Mouse (Mus musculus) layer of hippocampus, adult 18-20 months (tissue): ENCODE results near the gene Mc3r. TPM values are rescaled to one million over a fixed set of nuclear protein-coding genes. Genes with fewer than 3 reads are reported as not detected.

Source experiments
- DNase-seq, 2 experiments: peaks; one replicate each; pipeline ENCODE4 v3.0.0; 2022; ENCODE audit warnings: low spot score in 2 of 2
- long read RNA-seq: library from polyadenylated mRNA; stranded (forward); transcript quantifications from one replicate; pipeline ENCODE4 v2.0.0, GENCODE M21; 2021
- total RNA-seq, 2 experiments: library from RNA; stranded (reverse); gene quantifications; 2 replicates each; pipeline ENCODE4 v1.2.3; 2021

Gene Mc3r
- under 1 TPM; 0.22 to 0.28 TPM for total RNA-seq
- long read RNA-seq = 0 reads

- DNase-seq = peak; percentile 26 to 65
Measured at GRCm38 (mm10) chr2:172248106-172248764, at the start of gene Mc3r. Mc3r (plus strand) TSS chr2:172248492.

GRCm38 (mm10) chr2:172201998-172202780, 46.1 kb upstream of the Mc3r start:
- DNase-seq = no peak

GRCm38 (mm10) chr2:172207003-172207402, 41.3 kb upstream of the Mc3r start:
- peak; percentile 76 to 93 for DNase-seq

DNA sequence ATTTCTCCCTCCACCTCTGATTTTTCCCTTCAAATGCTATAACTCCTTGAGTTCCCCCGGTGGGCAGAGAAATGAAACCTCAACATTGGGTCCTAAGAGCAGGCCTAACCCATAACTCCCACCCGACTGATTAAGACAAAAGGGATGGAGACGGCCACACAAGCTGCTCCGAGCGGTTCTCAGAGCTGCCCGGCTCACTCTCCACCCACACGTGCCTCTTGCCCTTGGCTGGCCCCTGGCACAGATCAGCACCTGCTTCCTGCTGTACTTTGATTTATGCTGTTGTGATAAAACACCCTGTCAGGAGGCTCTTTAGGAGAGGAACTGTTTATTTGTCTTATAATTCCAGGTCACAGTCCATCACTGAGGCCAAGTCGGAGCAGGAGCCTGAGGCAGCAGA, 34.8 kb upstream of the Mc3r start:
- no peak for DNase-seq

GRCm38 (mm10) chr2:172214336-172214735, 34.0 kb upstream of the Mc3r start:
- DNase-seq = no peak

- DNase-seq = peak; percentile 16 to 36
Measured at GRCm38 (mm10) chr2:172215508-172216162, 32.7 kb upstream of the Mc3r start.

- no peak for DNase-seq
Measured at GRCm38 (mm10) chr2:172216163-172216915, 32.0 kb upstream of the Mc3r start.

DNA sequence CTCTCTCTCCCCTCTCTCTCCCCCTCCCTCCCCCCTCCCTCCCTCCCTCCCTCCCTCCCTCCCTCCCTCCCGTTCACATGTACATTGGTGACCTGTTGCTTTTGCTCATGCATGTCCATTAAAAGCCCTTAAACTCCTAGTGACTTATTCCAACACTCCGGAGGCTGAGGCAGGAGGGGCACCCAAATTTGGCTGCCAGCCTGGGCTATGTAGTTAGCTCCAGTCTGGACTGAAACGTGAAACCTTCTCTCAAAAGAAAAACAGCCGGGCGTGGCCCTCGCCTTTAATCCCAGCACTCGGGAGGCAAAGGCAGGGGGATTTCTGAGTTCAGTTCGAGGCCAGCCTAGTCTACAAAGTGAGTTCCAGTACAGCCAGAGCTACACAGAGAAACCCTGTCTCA, 30.4 kb upstream of the Mc3r start:
- DNase-seq = no peak

GRCm38 (mm10) chr2:172219186-172219585, 29.1 kb upstream of the Mc3r start:
- DNase-seq = no peak

DNA sequence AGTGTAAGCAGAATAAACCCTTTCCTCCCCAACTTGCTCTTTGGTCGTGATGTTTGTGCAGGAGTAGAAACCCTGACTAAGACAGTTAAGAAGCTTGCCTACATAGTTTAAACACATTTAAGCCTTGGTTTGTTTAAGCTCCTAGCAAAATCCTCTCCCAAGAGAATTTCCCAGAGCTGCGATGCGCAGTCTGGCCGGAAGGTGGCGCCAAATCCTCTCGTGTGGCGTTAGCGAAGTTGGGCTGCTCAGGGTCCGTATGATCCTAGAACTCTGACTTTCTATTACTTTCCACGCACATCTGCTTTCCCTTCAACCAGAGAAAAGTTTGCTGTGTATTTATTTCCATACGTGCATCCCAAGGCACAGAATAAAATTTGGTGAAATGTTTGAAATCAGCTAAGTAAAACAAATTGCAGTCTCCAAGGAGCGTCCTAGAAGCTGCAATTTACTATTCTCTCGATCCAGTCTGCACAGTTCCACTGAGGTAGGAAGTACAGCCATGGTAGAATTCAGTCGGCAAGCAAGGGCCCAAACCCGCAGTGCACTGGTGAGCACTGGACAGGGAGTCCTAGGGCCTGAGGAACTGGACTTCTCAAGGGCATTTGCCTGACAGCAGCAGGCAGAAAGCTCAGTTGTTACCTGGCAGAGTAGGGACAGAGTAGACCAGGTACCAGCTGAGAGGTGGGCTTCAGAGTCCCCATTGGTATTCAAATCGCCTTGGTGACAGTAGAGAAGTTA, 26.5 kb upstream of the Mc3r start:
- peak; percentile 51 to 77 for DNase-seq

- peak in 1 of 2 experiments; percentile 32 for DNase-seq
Measured at GRCm38 (mm10) chr2:172222394-172222785, 25.9 kb upstream of the Mc3r start.

DNA sequence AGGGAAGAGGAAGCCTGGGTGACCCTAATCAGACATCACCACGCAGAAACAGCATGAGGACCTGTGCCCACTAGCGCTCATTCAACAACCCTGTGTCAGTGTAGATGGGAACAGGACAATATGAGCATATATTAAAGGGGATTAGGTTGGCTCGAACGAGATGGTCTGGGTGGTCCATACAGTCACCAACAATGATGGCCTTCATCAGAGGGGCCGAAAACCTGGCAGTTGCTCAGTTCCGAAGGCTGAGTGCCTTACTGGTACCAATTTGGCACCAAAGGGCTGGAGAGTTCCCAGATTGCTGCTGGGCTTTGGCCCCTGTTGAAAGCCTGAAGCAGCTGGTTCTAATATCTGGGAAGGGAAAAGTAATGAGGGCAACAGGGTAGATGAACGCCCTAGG, 25.4 kb upstream of the Mc3r start:
- DNase-seq = peak; percentile 9 to 17

- no peak for DNase-seq
Measured at GRCm38 (mm10) chr2:172223451-172224200, 24.7 kb upstream of the Mc3r start.

DNA sequence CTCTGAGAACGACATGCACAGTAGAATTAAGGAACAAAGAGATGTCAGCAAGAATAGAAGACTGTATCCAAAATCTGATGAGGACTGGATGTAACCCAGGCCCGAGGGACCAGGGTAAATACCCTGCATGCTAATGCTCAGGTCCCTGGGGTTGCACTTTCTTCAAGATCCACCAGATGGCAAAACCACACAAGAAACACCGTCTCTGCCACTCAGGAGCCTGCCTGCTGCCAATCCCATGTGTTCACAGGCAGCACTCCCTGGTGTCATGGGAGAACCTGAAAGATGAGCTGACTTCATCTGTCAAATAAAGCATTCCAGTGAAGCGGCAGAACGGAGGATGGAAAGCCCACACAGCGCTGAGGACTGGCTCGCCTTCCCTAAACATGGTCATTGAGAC, 21.3 kb upstream of the Mc3r start:
- peak; percentile 48 to 80 for DNase-seq

DNA sequence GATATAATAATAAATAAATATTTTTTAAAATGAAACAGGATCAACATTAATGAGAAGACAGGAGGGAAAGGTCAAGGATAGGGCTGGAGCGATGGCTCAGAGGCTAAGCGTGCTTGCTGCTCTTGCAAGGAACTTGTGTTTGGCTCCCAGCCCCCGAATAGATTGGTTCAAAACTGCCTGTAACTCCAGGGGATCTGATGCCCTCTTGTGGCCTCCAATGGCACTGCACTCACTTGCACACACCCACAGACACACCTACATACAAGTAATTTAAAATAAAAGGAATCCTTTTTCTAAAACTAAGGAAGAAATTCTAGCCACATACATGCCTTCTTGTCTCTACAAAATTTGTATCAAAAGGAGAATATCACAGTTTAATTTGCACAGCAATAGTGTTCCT, 20.5 kb upstream of the Mc3r start:
- DNase-seq = no peak

DNA sequence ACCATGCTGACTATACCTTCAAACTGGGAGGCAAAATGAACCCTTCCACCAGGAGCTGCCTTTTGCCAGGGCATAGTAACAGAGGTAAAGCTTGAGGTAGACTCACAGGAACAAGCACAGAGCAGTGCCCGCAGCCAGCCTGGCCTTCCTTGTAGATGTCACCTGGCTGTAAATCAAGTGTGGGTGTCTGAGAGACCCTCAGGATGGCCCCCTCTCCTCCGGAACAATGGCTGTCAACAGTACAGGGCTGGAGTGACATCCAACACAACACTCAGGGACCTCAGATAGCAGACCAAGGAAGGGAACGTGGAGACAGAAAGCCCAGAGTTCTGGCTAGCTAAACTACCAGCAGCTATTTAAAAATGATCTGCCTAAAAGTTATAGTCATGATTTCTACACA, 19.1 kb upstream of the Mc3r start:
- DNase-seq = no peak

GRCm38 (mm10) chr2:172230126-172230525, 18.2 kb upstream of the Mc3r start:
- DNase-seq = no peak

- no peak for DNase-seq
Measured at GRCm38 (mm10) chr2:172238220-172238619, 10.1 kb upstream of the Mc3r start.

- DNase-seq = no peak
Measured at GRCm38 (mm10) chr2:172241031-172241430, 7.3 kb upstream of the Mc3r start.

DNA sequence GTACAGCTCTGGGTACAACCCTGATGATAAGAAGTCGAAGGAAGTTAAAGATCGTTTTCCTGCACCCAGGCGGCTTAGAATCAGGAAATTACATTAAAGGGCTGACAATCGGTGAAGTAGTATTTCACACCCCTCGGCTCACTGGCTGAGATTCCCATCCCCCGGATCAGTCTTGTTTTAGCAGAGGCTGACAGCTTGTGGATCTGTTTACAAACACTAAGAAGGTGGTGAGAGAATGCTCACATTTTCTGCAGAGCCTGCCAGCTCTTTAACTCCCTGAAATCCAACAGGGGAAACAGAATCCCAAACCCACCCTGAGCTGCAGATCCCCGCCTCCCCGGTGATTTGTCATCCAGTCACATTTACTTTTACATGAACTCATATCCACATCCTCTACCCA, 2.8 kb upstream of the Mc3r start:
- no peak for DNase-seq
